Mouse (Mus musculus) intestine, embryonic 15.5 days (tissue): ENCODE data around the gene Alyref. TPM values are rescaled to one million over a fixed set of nuclear protein-coding genes. Genes with fewer than 3 reads are reported as not detected.

Experiments used
- polyA plus RNA-seq: library from polyadenylated mRNA; unstranded; fragments of >200 nt; fragmentation: Nextera tagmentation; extraction: Ambion mirVana; gene quantifications from 2 replicates; pipeline ENCODE4 v1.2.1, GENCODE M21; 2015

Gene Alyref
- polyA plus RNA-seq, 1 experiment from 2014 or later, result 459 TPM

Other genes starting within 250 kb of the Alyref start
- 2,607 and 2,658 TPM in 2 replicates for gene Actg1, start 249.8 kb downstream of the Alyref start, polyA plus RNA-seq
- gene Fscn2, start 236.8 kb downstream of the Alyref start, polyA plus RNA-seq, result 0.18 TPM in 1 of 2 replicates, not detected in the other
- gene Faap100, start 219.6 kb downstream of the Alyref start, polyA plus RNA-seq, result 24.2 and 29.4 TPM in 2 replicates
- gene Nploc4, start 160.7 kb downstream of the Alyref start, polyA plus RNA-seq, result 26.6 and 28.9 TPM in 2 replicates
- not detected in 2 replicates for gene Tspan10, start 155.7 kb downstream of the Alyref start, polyA plus RNA-seq
- 0.18 and 0.34 TPM in 2 replicates for gene Pde6g, start 144.9 kb downstream of the Alyref start, polyA plus RNA-seq
- 16.4 and 18.2 TPM in 2 replicates for gene Oxld1, start 140.3 kb downstream of the Alyref start, polyA plus RNA-seq
- gene Ccdc137, start 140.2 kb downstream of the Alyref start, polyA plus RNA-seq, result 27.6 and 31.3 TPM in 2 replicates
- 34.7 and 36.5 TPM in 2 replicates for gene Arl16, start 130.8 kb downstream of the Alyref start, polyA plus RNA-seq
- gene Mrpl12, start 113.8 kb downstream of the Alyref start, polyA plus RNA-seq, result 222 and 231 TPM in 2 replicates
- gene Slc25a10, start 106.5 kb downstream of the Alyref start, polyA plus RNA-seq, result 79.1 and 90.1 TPM in 2 replicates
- gene Gcgr, start 67.7 kb downstream of the Alyref start, polyA plus RNA-seq, result 0.58 and 0.67 TPM in 2 replicates
- 135 and 142 TPM in 2 replicates for gene Mcrip1, start 48.6 kb downstream of the Alyref start, polyA plus RNA-seq
- not detected in 2 replicates for gene Ppp1r27, start 47.2 kb downstream of the Alyref start, polyA plus RNA-seq
- gene P4hb, start 25.1 kb downstream of the Alyref start, polyA plus RNA-seq, result 992 and 1,107 TPM in 2 replicates
- 559 and 611 TPM in 2 replicates for gene Arhgdia, start 16.7 kb downstream of the Alyref start, polyA plus RNA-seq
- 178 and 194 TPM in 2 replicates for gene Anapc11, start 56 bp upstream of the Alyref start, polyA plus RNA-seq
- gene Npb, start 10.1 kb upstream of the Alyref start, polyA plus RNA-seq, result 2.7 and 3.6 TPM in 2 replicates
- 250 and 306 TPM in 2 replicates for gene Pcyt2, start 19.6 kb upstream of the Alyref start, polyA plus RNA-seq
- 40.1 and 42.2 TPM in 2 replicates for gene Sirt7, start 26.9 kb upstream of the Alyref start, polyA plus RNA-seq
- gene Mafg, start 35.2 kb upstream of the Alyref start, polyA plus RNA-seq, result 26.9 and 28.5 TPM in 2 replicates
- 26.4 TPM in 2 replicates for gene Pycr1, start 45.4 kb upstream of the Alyref start, polyA plus RNA-seq
- not detected in 2 replicates for gene Myadml2, start 49.8 kb upstream of the Alyref start, polyA plus RNA-seq
- gene Notum, start 62.8 kb upstream of the Alyref start, polyA plus RNA-seq, result 1.6 and 3.0 TPM in 2 replicates
- gene Aspscr1, start 74.6 kb upstream of the Alyref start, polyA plus RNA-seq, result 96.0 and 103 TPM in 2 replicates
- gene Cenpx, start 115.4 kb upstream of the Alyref start, polyA plus RNA-seq, result 163 and 170 TPM in 2 replicates
- gene Lrrc45, start 115.6 kb upstream of the Alyref start, polyA plus RNA-seq, result 42.0 and 45.4 TPM in 2 replicates
- 34.2 and 35.8 TPM in 2 replicates for gene Rac3, start 123.1 kb upstream of the Alyref start, polyA plus RNA-seq
- gene Dcxr, start 128.9 kb upstream of the Alyref start, polyA plus RNA-seq, result 31.3 and 41.7 TPM in 2 replicates
- gene Cbr2, start 133.7 kb upstream of the Alyref start, polyA plus RNA-seq, result 0.79 and 2.4 TPM in 2 replicates
- gene Hmga1b, start 164.4 kb upstream of the Alyref start, polyA plus RNA-seq, result 6.8 and 10.3 TPM in 2 replicates
- gene Rfng, start 185.8 kb upstream of the Alyref start, polyA plus RNA-seq, result 33.1 and 36.5 TPM in 2 replicates
- 170 and 184 TPM in 2 replicates for gene Gps1, start 185.9 kb upstream of the Alyref start, polyA plus RNA-seq
- 76.5 and 82.1 TPM in 2 replicates for gene Dus1l, start 198.0 kb upstream of the Alyref start, polyA plus RNA-seq
- 48.8 and 54.3 TPM in 2 replicates for gene Fasn, start 226.2 kb upstream of the Alyref start, polyA plus RNA-seq